Mouse (Mus musculus): ENCODE data around the gene Slc26a9.

DNA sequence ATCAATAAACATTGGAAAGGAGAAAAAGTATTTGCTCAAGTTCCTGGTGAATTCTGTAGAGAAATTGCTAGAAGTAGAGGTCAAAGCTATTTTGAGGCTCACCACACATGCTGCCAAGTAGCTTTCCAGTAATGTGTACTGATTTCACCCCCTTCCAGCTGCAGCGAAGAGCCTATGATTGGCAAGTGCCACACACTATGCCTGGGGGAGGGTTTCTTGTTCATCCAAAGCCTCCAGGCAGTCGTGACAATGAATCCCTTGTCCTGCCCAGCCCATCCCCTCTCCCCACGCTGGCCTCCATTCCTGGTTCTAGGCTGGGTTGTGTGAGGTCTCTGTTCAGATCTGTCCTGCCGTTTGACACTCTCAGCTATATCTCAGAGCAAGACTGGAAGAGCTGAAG, 47.5 kb upstream of the Slc26a9 start:
- TF ChIP-seq CTCF (IDR thresholded peaks at IDR 0.05; ENCODE audit: low read depth, low read length) (no peak), POLR2A (IDR thresholded peaks at IDR 0.05; ENCODE audit: extremely low read depth, insufficient read depth, low read length) (no peak)
